Mouse (Mus musculus) ES-E14 (cell line): ENCODE measurements around the gene Kcnab3.

Experiments
- HCFC1 ChIP-seq: IDR thresholded peaks from 2 replicates; pipeline ENCODE4 v1.6.1; 2012; ENCODE audit warnings: low read length, inconsistent platforms, borderline replicate concordance; ENCODE audit not compliant: insufficient read depth
- MAFK ChIP-seq: IDR thresholded peaks from 2 replicates; pipeline ENCODE4 v1.6.1; 2014; ENCODE audit warnings: mild to moderate bottlenecking, low read depth, low read length, inconsistent platforms; ENCODE audit not compliant: insufficient read depth
- ZC3H11A ChIP-seq: IDR thresholded peaks from 2 replicates; pipeline ENCODE4 v1.6.1; 2012; ENCODE audit warnings: low read depth, mild to moderate bottlenecking, inconsistent platforms, low read length, borderline replicate concordance
- ZNF384 ChIP-seq: IDR thresholded peaks from 2 replicates; pipeline ENCODE4 v1.6.1; 2012; ENCODE audit warnings: low read depth, low read length, inconsistent platforms

DNA sequence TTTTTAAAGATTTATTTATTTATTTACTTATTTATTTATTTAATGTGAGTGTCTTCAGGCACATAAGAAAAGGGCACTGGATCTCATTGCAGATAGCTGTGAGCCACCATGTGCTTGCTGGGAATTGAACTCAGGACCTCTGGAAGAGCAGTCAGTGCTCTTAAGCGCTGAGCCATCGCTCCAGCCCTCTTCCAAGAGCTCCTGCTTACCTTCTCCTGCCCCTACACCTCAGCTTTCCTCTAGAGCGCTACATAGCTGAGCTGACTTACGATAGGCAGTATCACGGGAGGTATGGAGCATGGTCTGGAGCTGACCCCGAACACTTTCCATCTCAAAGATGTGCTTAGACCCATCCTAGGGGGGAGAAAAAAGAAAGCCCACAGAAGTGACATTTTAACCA lies 4.5 kb upstream of the Kcnab3 start:
- TF ChIP-seq ZNF384, result no peak
- no peak for TF ChIP-seq HCFC1
- TF ChIP-seq MAFK, result no peak
- no peak for TF ChIP-seq ZC3H11A
